Mouse (Mus musculus) MEL-GATA-1-ER (cell line): ENCODE data around the gene Hc.

ENCODE experiments used
- DNase-seq: peaks from one replicate; pipeline ENCODE4 v3.0.0-alpha.2; 2012; ENCODE audit warnings: low read depth; ENCODE audit errors: extremely low read depth

Hc gene

GRCm38 (mm10) chr2:35058325-35058724, 2.9 kb downstream of the Hc start:
- no peak for DNase-seq

DNA sequence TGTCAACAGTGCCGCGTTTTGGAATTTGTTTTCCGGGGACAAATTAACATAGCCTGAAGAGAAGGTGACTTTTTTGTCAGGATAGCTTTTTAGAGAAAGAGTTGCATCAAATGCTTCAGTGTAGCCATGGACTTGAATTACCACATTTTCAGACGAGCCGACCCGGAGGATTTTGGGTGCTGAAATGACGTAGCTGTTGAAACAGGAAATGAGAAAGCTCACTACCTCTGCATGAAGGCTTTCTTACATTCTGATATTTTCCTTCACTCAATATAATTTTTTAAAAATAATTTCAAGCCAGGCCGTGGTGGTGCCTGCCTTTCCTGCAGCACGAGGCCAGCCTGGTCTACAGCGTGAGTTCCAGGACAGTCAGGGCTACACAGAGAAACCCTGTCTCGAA, 4.0 kb downstream of the Hc start:
- DNase-seq: no peak

DNA sequence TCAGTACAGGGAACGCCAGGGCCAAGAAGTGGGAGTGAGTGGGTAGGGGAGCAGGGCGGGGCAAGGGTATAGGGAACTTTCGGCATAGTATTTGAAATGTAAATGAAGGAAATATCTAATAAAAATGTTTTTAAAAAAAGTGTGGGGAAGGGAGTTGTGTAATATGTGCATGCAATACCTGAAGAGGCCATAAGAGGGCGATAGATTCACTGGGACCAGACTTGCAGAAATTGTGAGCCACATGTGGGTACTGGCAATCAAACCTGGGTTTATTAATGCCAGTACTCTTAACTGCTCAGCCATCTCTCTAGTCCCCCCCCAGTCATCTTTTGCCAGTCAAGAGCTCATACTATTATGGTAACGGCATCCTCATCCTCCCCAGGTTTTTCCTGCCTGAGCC, 12.4 kb downstream of the Hc start:
- DNase-seq: peak; percentile 37

DNA sequence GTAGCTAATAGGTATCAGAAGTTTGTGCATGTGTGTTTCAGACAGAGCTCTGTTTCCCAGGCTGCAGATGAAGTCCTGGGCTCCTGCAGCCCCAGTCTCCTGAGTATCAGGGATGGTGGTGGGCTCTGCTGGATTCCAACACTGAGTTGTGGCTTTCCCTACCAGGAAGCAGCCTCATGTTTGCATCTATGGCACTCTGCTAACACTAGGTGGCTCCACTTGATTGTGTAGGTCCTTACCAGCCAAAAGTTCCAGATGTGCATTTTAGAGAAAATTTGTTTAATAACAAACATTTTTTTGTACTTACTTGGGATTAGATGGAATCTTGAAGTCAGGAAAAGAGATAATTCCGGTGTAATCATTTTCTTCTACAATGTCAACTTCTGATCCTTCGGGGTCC, 16.3 kb downstream of the Hc start:
- peak; percentile 36 for DNase-seq

DNA sequence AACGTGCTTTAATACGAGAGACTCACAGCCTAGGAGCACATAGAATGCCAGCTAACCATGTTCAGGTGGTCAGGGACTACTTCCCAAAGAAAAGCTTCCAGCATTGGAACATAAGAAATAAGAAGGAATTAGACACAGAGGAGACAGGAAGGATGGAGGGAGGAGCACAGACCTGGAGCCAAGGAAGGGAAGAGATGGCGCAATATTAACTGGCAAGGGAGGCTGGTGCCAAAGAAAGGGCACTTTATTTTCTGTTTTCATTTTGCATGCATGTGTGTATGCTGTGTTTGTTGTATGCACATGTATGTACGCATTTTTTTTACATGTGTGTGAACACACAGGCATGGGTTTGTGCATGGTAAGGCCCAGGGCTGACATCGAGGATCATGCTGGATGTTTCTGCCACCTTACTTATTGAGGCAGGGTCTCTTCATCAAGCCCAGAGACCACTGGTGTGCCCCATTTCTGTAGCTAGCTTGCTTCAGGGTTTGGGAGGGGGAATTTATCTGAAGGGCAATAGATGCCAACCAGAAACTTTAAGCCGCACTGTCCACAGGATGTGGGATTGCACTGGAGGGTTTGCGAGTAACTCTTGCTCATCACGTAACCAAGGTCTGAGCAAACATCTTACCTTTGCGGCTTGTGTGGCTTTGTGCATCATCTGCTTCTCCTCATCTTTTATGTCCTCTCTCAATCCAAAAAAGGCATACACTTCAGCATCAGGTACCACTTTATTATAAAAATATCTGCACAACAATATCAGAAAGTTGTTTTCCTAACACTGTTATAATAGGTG, 22.5 kb downstream of the Hc start:
- DNase-seq: no peak

DNA sequence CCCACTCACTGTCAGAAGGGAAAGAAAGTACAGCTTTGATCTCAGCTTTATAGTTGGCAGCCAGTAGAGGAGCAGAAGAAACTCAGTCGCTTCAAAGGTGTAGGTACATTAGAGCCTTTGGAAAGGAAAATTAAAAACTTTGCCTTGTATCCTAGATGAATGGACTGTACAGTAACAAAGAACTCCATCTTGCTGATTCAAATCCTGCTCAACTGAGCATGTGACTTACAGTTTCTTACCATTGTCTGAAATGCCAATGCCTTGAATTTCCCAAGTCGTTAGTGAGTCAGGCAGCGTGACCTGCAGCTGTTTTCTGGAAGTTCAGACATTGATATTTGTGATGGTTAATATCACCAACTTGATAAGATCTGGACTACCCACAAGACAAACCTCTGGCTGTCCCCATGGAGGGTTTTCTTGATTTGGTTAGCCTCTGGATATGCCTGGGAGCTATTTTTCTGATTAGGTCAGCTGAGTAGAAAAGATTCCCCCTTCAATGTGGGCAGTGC, 36.5 kb downstream of the Hc start:
- DNase-seq: no peak

DNA sequence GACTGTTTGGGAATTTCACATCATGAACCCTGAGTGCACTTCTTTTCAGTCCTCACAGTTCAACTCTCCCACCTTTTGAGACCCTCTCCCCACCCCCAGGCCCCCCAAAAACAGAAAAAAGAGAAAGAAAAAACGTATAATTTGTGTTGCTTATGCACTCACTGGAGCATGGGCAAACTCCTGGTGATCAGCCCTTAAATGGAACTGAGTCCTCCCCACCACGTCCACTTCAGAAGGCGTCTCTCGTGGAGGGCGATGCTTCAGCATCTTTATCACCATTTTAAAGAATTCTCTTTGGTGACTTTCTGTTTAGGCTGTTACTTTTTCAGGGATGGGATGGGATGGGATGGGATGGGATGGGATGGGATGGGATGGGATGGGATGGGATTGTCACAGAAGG, 39.4 kb downstream of the Hc start:
- DNase-seq: peak; percentile 21

GRCm38 (mm10) chr2:35015861-35016260, 45.4 kb downstream of the Hc start:
- DNase-seq: no peak

DNA sequence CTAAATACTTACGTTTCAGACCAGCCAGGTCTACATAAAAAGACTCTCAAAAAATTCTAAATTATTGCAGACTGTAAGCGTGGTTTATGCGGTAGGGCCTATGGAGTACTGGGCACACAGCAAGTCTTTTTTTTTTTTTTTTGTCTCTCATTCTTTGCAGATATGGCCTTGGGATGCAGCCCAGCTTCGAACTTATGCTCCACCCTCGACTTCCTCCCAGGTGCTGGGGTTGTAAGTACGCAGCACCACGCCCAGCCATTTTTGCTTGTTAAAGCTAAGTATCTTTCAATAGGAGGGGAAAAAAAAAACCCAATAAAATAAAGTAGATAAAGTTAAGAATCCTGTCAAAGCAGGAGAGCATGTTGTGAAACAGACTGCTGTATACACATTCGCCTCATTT, 49.6 kb downstream of the Hc start:
- DNase-seq: peak; percentile 15

- DNase-seq: no peak
Measured at GRCm38 (mm10) chr2:34998956-34999355, 62.3 kb downstream of the Hc start.

DNA sequence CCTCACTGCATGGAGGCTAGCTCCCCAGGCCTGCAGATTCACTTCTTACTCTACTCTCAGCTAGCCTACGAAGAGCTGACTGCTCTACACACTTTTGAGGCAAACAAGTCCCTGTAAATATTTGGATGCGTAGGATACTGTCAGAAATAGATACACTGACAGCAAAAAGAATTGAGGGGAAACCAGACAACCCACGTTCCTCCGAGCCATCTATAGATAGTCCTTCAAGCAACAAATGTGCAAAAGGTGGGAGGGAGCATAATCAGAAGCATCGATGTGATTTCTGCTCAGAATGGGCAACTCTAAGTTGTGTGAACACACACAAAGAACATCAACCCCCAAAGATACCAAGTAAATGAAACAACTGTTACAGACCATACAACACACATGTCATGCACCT, 64.7 kb downstream of the Hc start:
- no peak for DNase-seq

DNA sequence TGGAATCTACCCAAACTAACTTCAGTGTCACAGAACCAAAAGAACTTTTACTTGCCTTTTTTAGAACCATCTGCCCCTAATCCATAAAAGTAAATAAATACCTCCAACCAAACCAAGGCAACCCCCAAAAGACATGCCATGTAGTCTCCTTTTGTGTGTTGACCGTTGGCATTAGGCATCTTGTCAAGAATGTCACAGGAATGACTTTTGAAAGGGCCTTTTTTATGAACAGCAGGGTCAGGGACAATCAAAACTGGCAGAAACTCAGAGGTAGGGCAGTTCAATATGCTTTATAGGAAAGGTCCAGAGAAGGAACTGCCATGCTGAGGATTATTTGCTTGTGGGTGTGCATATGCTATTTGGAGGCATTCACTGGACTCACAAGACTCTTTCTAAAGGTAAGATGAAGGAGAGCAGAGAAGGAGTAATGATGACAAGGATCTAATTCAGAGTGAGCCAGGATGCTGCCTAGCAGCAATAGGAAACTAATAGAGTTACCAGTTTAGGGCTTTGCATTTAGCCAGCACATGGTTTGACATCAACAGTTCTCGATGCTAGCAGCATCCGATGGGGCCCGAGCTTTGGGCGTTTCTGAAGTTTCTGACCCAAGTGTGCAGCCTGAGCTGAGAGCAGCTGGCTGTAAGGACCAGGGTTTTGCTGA, 67.4 kb downstream of the Hc start:
- no peak for DNase-seq

GRCm38 (mm10) chr2:34992729-34993695, 68.2 kb downstream of the Hc start:
- no peak for DNase-seq

GRCm38 (mm10) chr2:34991966-34992365, 69.3 kb downstream of the Hc start:
- DNase-seq: no peak

DNA sequence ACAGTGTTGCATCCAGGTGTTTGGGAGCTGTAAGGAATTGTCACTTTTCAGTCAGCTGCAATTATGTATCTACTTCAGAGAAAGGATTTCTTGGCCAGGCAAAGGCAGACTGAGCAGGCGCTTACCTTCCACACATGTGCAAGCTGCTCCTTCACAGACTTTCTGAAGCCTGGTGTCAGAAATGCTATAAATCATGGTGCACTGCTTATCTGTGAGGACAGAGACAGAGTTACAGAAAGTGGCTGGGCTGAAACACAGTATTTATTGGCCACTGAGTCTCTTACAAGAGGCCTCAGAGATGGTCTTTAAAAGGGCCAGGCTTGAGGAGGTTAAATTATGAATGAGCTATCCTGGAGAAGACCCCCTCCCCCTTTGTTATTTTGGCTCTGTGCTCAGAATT, 71.5 kb downstream of the Hc start:
- no peak for DNase-seq

DNA sequence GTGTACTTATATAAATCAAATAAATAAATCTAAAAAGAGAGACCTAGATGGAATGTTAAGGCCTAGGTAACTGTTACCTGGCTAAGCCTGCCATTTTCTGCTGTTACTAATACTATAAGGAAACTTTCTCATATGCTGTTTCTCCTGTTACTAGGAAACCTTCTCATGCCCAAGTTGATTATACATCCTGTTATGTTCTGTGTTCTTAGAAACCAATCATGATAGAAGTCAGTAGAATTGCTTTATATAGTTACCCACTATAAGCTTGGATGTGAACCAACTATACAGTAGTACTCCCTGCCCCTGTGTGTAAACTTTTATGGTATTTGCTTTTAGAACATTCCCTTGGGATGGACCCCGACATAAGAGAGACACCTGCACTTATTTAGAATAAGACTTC, 73.6 kb downstream of the Hc start:
- no peak for DNase-seq

DNA sequence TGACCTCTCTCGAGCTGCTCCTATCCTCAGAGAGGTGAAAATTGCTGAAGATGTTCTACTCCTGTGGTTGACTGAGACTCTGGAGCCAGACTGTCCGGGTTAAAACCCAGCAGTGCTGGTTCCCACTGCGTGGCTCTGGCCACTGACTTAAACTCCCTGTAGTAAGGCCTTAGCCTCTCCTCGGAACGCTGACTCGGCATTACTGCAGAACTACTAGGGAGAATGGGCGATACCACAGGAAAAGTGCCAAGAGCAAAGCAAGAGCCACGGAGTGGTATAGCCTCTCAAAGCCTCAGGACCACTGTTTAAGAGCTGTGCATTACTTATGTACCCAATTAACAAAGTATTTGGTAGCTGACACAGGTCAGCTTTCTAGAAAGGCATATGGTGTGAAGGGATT, 76.4 kb downstream of the Hc start:
- no peak for DNase-seq

- no peak for DNase-seq
Measured at GRCm38 (mm10) chr2:34982906-34983698, 78.1 kb downstream of the Hc start.

GRCm38 (mm10) chr2:34982096-34982724, 79.0 kb downstream of the Hc start:
- DNase-seq: no peak

GRCm38 (mm10) chr2:34979459-34980011, 81.7 kb downstream of the Hc start:
- DNase-seq: no peak
